Comparison of ENCODE assay signal across 20 mouse cellular contexts in genomic region chr2:129819951-129820350, GRCm38 (mm10). TPM values are rescaled to one million over a fixed set of nuclear protein-coding genes. Genes with fewer than 3 reads are reported as not detected.
DNase-seq lines count a peak whose midpoint lies in the region; ATAC-seq and TF ChIP-seq lines count a peak whose summit lies in the region.
"Had no signal": no experiment of that assay in that cellular context is flagged by ENCODE, and none has a peak within 500 bp of the region (broad histone marks: within the 10 kb centered on the region; RNA-seq: fewer than 3 reads in every experiment).

No protein-coding gene starts in this region.

- H3K4me1 ChIP-seq in cerebellum, adult 2 months (ENCODE audit: control insufficient read depth, insufficient read depth, low read length), result peaks cover 60% of the 10 kb centered on the region
- peaks cover 4% of the 10 kb centered on the region; the same call in 1 of the 2 replicates for H3K4me1 ChIP-seq in kidney, embryonic 16.5 days (ENCODE audit: insufficient read depth, low read length)
- H3K4me1 ChIP-seq: midbrain, embryonic 10.5 days had no signal

- no peak for ATAC-seq in cerebellum, adult (ENCODE audit: insufficient number of reproducible peaks, low FRiP score, low TSS enrichment)
- ATAC-seq in kidney, embryonic 16.5 days (ENCODE audit: low FRiP score, low TSS enrichment), result no peak
- ATAC-seq: forebrain, embryonic 14.5 days had no signal

- peak overlapping the region; percentile 42; the same call in 1 of the 2 replicates for H3K27ac ChIP-seq in cerebellum, adult 2 months (ENCODE audit: insufficient read depth, low read length)
- H3K27ac ChIP-seq in layer of hippocampus, adult 2 months, result peak overlapping the region; percentile 59; the same call in 1 of the 2 replicates
- no peak overlapping the region for H3K27ac ChIP-seq in kidney, embryonic 16.5 days (ENCODE audit: low read length)
- H3K27ac ChIP-seq: hindbrain, embryonic 12.5 days; limb, embryonic 10.5 days; liver, embryonic 13.5 days; midbrain, embryonic 10.5 days; neural tube, embryonic 15.5 days had no signal

- no peak for TF ChIP-seq POLR2A in cerebellum, adult 2 months (IDR thresholded peaks at IDR 0.05; ENCODE audit: borderline replicate concordance, insufficient read depth, low read length)

- TF ChIP-seq CTCF in cerebellum, adult 2 months (IDR thresholded peaks at IDR 0.05; ENCODE audit: borderline replicate concordance, insufficient read depth, low read depth, low read length), result no peak
- TF ChIP-seq CTCF in layer of hippocampus, adult 2 months (conservative IDR thresholded peaks at IDR 0.05), result no peak

- WGBS in cerebellum, adult 2 months, result 84% methylated on average over 1 of the region's 1 CpGs
- WGBS in kidney, embryonic 16.5 days, result 90% methylated on average over 1 of the region's 1 CpGs

- H3K9ac ChIP-seq in kidney, embryonic 16.5 days (replicated peaks; ENCODE audit: low read length), result no peak overlapping the region
- H3K9ac ChIP-seq: hindbrain, embryonic 12.5 days; liver, embryonic 13.5 days; neural tube, embryonic 15.5 days had no signal

- H3K9me3 ChIP-seq in kidney, embryonic 16.5 days (ENCODE audit: low read length), result no peaks in the 10 kb centered on the region
- H3K9me3 ChIP-seq: hindbrain, embryonic 12.5 days; limb, embryonic 10.5 days; liver, embryonic 13.5 days; midbrain, embryonic 10.5 days; neural tube, embryonic 15.5 days had no signal

- no peak overlapping the region for H3K4me3 ChIP-seq in cerebellum, adult 2 months (replicated peaks; ENCODE audit: insufficient read depth, low read depth, low read length)
- H3K4me3 ChIP-seq in layer of hippocampus, adult 2 months, result no peak overlapping the region
- no peak overlapping the region for H3K4me3 ChIP-seq in kidney, embryonic 16.5 days (ENCODE audit: low read length)
- H3K4me3 ChIP-seq: hindbrain, embryonic 12.5 days; limb, embryonic 10.5 days; liver, embryonic 13.5 days; midbrain, embryonic 10.5 days; neural tube, embryonic 15.5 days had no signal

- H3K27me3 ChIP-seq in cerebellum, adult 2 months (ENCODE audit: control insufficient read depth, insufficient read depth, low read length), result no peaks in the 10 kb centered on the region
- H3K27me3 ChIP-seq in kidney, embryonic 16.5 days (ENCODE audit: insufficient read depth, low read length), result no peaks in the 10 kb centered on the region
- H3K27me3 ChIP-seq: hindbrain, embryonic 12.5 days; liver, embryonic 13.5 days; neural tube, embryonic 15.5 days had no signal

- no peak for DNase-seq in cerebellum, adult 2 months
- DNase-seq in layer of hippocampus, adult 2 months (ENCODE audit: low spot score in 2 of 2), result no peak
- DNase-seq in layer of hippocampus, adult 18-20 months (ENCODE audit: low spot score in 2 of 2), result no peak
- peak; percentile 67 for DNase-seq in Muller cell, postnatal 12 days (ENCODE audit: inconsistent ontology term)
- peak; percentile 86 for DNase-seq in fibroblast of lung, adult 2 months (ENCODE audit: low read depth)
- DNase-seq: cerebellum, adult 9-10 months; kidney, adult 2 months; kidney, postnatal 4 days; layer of hippocampus, postnatal 36 days; liver, embryonic 13.5 days; lung, postnatal 10 days; right cerebral cortex, adult 18-20 months; thymus, postnatal 36 days had no signal

- peaks cover 5% of the 10 kb centered on the region for H3K36me3 ChIP-seq in kidney, embryonic 16.5 days (ENCODE audit: insufficient read depth, low read length)
- H3K36me3 ChIP-seq: neural tube, embryonic 15.5 days had no signal

- no peak overlapping the region for H3K4me2 ChIP-seq in kidney, embryonic 16.5 days (replicated peaks; ENCODE audit: low read depth, low read length)
- H3K4me2 ChIP-seq: hindbrain, embryonic 12.5 days; liver, embryonic 13.5 days; neural tube, embryonic 15.5 days had no signal

RNA-seq across cellular contexts. Expression of gene Stk35, which starts 19.6 kb away (rescaled TPM):
- 29.0 and 29.5 TPM in 2 replicates for polyA plus RNA-seq in cerebellum, adult 2 months (2012; rRNA removed)
- 10 to 100 TPM; 28.0 to 33.5 TPM for total RNA-seq in layer of hippocampus, adult 2 months (2021)
- 10 to 100 TPM; 30.1 to 31.1 TPM for total RNA-seq in layer of hippocampus, adult 18-20 months (2021)
- polyA plus RNA-seq in kidney, embryonic 16.5 days (2015; fragmentation: Nextera tagmentation; extraction: Ambion mirVana), result 9.2 and 9.4 TPM in 2 replicates

Comparison
In these comparisons a context has a peak if more than half of its experiments do, and no peak if none do; other contexts are left out.
1. DNase-seq: peak in Muller cell, postnatal 12 days (single experiment) and fibroblast of lung, adult 2 months (single experiment); none in cerebellum, adult 2 months (0 of 2), layer of hippocampus, adult 2 months (0 of 2) and layer of hippocampus, adult 18-20 months (0 of 2).